Mouse (Mus musculus) forebrain, postnatal 0 days (tissue): ENCODE results near the gene Hoxa10. TPM values are rescaled to one million over a fixed set of nuclear protein-coding genes. Genes with fewer than 3 reads are reported as not detected.

Experiments used
- ATAC-seq: fragments of 200-750 bp; cut with Nextera tagmentation; 2 replicates; pipeline ENCODE4 v1.8.0; 2017; ENCODE audit warnings: mild to moderate bottlenecking, moderate library complexity
- DNase-seq: peaks from one replicate; pipeline ENCODE4 v3.0.0-alpha.2; 2015
- H3K27ac ChIP-seq: fragments of 300-500 bp; sonication (generic); 2 replicates; pipeline ENCODE4 v1.5.1; 2014; ENCODE audit warnings: low read depth, mild to moderate bottlenecking, antibody characterized with exemption, low read length, moderate library complexity, mixed read lengths
- H3K27me3 ChIP-seq: fragments of 300-500 bp; sonication (generic); 2 replicates; pipeline ENCODE4 v1.6.1; 2014; ENCODE audit warnings: mild to moderate bottlenecking, low read length, mixed read lengths; ENCODE audit not compliant: insufficient read depth
- H3K36me3 ChIP-seq: fragments of 300-500 bp; sonication (generic); 2 replicates; pipeline ENCODE4 v1.6.1; 2014; ENCODE audit warnings: mild to moderate bottlenecking, moderate library complexity; ENCODE audit not compliant: insufficient read depth
- H3K4me1 ChIP-seq: fragments of 300-500 bp; sonication (generic); 2 replicates; pipeline ENCODE4 v1.6.1; 2014; ENCODE audit warnings: antibody characterized with exemption; ENCODE audit not compliant: insufficient read depth
- H3K4me2 ChIP-seq: fragments of 300-500 bp; sonication (generic); 2 replicates; pipeline ENCODE4 v1.6.1; 2014; ENCODE audit warnings: low read depth, mild to moderate bottlenecking, moderate library complexity
- H3K4me3 ChIP-seq: fragments of 300-500 bp; sonication (generic); 2 replicates; pipeline ENCODE4 v1.5.1; 2014; ENCODE audit warnings: low read depth, low read length, mixed read lengths
- H3K9ac ChIP-seq: fragments of 300-500 bp; sonication (generic); 2 replicates; pipeline ENCODE4 v1.6.1; 2014; ENCODE audit warnings: mild to moderate bottlenecking
- H3K9me3 ChIP-seq: fragments of 300-500 bp; sonication (generic); 2 replicates; pipeline ENCODE4 v1.6.1; 2016; ENCODE audit warnings: low read length
- CTCF ChIP-seq: sonication (generic); IDR thresholded peaks from 2 replicates; pipeline ENCODE4 v1.5.1; 2016; ENCODE audit warnings: antibody characterized with exemption, control low read depth, low read depth
- WGBS: fragments of 180-500 bp; shearing (Covaris S2); extraction: QIAGEN DNeasy Blood & Tissue Kit; methylation state at CpG from one replicate; pipeline ENCODE4 v1.1.7; 2014; 5-methylcytosine and 5-hydroxymethylcytosine counted together
- polyA plus RNA-seq: library from polyadenylated mRNA; unstranded; fragments of >200 nt; fragmentation: Nextera tagmentation; extraction: Ambion mirVana; gene quantifications from 2 replicates; pipeline ENCODE4 v1.2.1, GENCODE M21; 2015
- total RNA-seq: library from RNA; depleted of rRNA; stranded (reverse); fragments of >200 nt; gene quantifications from 2 replicates; pipeline ENCODE4 v1.2.3, GENCODE M21; 2014

Hoxa10 gene
- total and polyA plus RNA-seq, 2 experiments from 2014 or later = not detected

GRCm38 (mm10) chr6:52274576-52274975 lies 33.9 kb upstream of the Hoxa10 start:
- no peaks in the 10 kb centered on the region for H3K36me3 ChIP-seq
- 3% methylated on average over 11 of the region's 11 CpGs for WGBS
- no peaks in the 10 kb centered on the region for H3K4me1 ChIP-seq
- H3K27me3 ChIP-seq = peaks cover 90% of the 10 kb centered on the region
- no peak overlapping the region for H3K4me2 ChIP-seq
- H3K9me3 ChIP-seq = no peaks in the 10 kb centered on the region
- no peak overlapping the region for H3K4me3 ChIP-seq
- ATAC-seq (no peak), DNase-seq (no peak)
- H3K9ac ChIP-seq = no peak overlapping the region
- no peak for TF ChIP-seq CTCF
- H3K27ac ChIP-seq = no peak overlapping the region

- TF ChIP-seq CTCF = no peak
- H3K27me3 ChIP-seq = peaks cover 95% of the 10 kb centered on the region
- DNase-seq (no peak), ATAC-seq (no peak)
- H3K36me3 ChIP-seq = no peaks in the 10 kb centered on the region
- WGBS = 2% methylated on average over 22 of the region's 22 CpGs
- H3K4me2 ChIP-seq = no peak overlapping the region
- no peaks in the 10 kb centered on the region for H3K4me1 ChIP-seq
- no peak overlapping the region for H3K27ac ChIP-seq
- H3K4me3 ChIP-seq = no peak overlapping the region
- H3K9me3 ChIP-seq = no peaks in the 10 kb centered on the region
- no peak overlapping the region for H3K9ac ChIP-seq
Observed at GRCm38 (mm10) chr6:52273656-52274280, 33.1 kb upstream of the Hoxa10 start.

GRCm38 (mm10) chr6:52272766-52273655 lies 32.4 kb upstream of the Hoxa10 start:
- Histone ChIP-seq H3K36me3 (no peaks in the 10 kb centered on the region), H3K4me1 (no peaks in the 10 kb centered on the region), H3K4me2 (no peak overlapping the region), H3K27ac (no peak overlapping the region), H3K9me3 (no peaks in the 10 kb centered on the region), H3K4me3 (no peak overlapping the region), H3K27me3 (peaks cover 98% of the 10 kb centered on the region), H3K9ac (no peak overlapping the region)
- ATAC-seq = no peak
- TF ChIP-seq CTCF = no peak
- no peak for DNase-seq
- WGBS = 5% methylated on average over 22 of the region's 22 CpGs

- Histone ChIP-seq H3K9ac (no peak overlapping the region), H3K27ac (no peak overlapping the region), H3K4me1 (no peaks in the 10 kb centered on the region), H3K9me3 (no peaks in the 10 kb centered on the region), H3K4me3 (no peak overlapping the region), H3K4me2 (no peak overlapping the region), H3K36me3 (no peaks in the 10 kb centered on the region), H3K27me3 (peaks cover 97% of the 10 kb centered on the region)
- 7% methylated on average over 23 of the region's 23 CpGs for WGBS
- DNase-seq = peak; percentile 81
- peak; percentile 59; the same call in 1 of the 2 replicates for ATAC-seq
- peak; percentile 82 for TF ChIP-seq CTCF
Observed at GRCm38 (mm10) chr6:52270494-52271480, 30.1 kb upstream of the Hoxa10 start.

- ATAC-seq = no peak
- Histone ChIP-seq H3K4me1 (no peaks in the 10 kb centered on the region), H3K36me3 (no peaks in the 10 kb centered on the region), H3K4me3 (no peak overlapping the region), H3K4me2 (no peak overlapping the region), H3K9me3 (no peaks in the 10 kb centered on the region), H3K27ac (no peak overlapping the region), H3K27me3 (peaks cover 98% of the 10 kb centered on the region), H3K9ac (no peak overlapping the region)
- 5% methylated on average over 3 of the region's 3 CpGs for WGBS
- TF ChIP-seq CTCF = no peak
- DNase-seq = no peak
Observed at GRCm38 (mm10) chr6:52268756-52269155, 28.1 kb upstream of the Hoxa10 start.

GRCm38 (mm10) chr6:52268341-52268740 lies 27.7 kb upstream of the Hoxa10 start:
- no peak overlapping the region for H3K4me2 ChIP-seq
- WGBS = 1% methylated on average over 7 of the region's 7 CpGs
- no peak for TF ChIP-seq CTCF

More at GRCm38 (mm10) chr6:52268341-52268740, 27.7 kb upstream of the Hoxa10 start:
- H3K27ac ChIP-seq = no peak overlapping the region
- peaks cover 98% of the 10 kb centered on the region for H3K27me3 ChIP-seq
- H3K36me3 ChIP-seq = no peaks in the 10 kb centered on the region
- no peak overlapping the region for H3K4me3 ChIP-seq
- H3K9ac ChIP-seq = no peak overlapping the region
- H3K9me3 ChIP-seq = no peaks in the 10 kb centered on the region
- ATAC-seq (no peak), DNase-seq (no peak)
- H3K4me1 ChIP-seq = no peaks in the 10 kb centered on the region
